Mouse (Mus musculus) lung, postnatal 0 days (tissue): ENCODE results near the gene Mllt3. TPM values are rescaled to one million over a fixed set of nuclear protein-coding genes. Genes with fewer than 3 reads are reported as not detected.

Experiments used
- ATAC-seq: fragments of 200-750 bp; cut with Nextera tagmentation; 2 replicates; pipeline ENCODE4 v1.8.0; 2017; ENCODE audit warnings: moderate library complexity
- DNase-seq: peaks from one replicate; pipeline ENCODE4 v3.0.0-alpha.2; 2016; ENCODE audit warnings: low spot score
- H3K27ac ChIP-seq: fragments of 300-500 bp; sonication (generic); 2 replicates; pipeline ENCODE4 v1.5.1; 2014; ENCODE audit warnings: antibody characterized with exemption, mild to moderate bottlenecking, low read length, mixed read lengths
- H3K27me3 ChIP-seq: fragments of 300-500 bp; sonication (generic); replicated peaks from 2 replicates; pipeline ENCODE4 v1.6.1; 2014; ENCODE audit warnings: low read length, mixed read lengths; ENCODE audit not compliant: insufficient read depth
- H3K36me3 ChIP-seq: fragments of 300-500 bp; sonication (generic); 2 replicates; pipeline ENCODE4 v1.6.1; 2014; ENCODE audit warnings: low read length, mixed read lengths; ENCODE audit not compliant: insufficient read depth
- H3K4me1 ChIP-seq: fragments of 300-500 bp; sonication (generic); 2 replicates; pipeline ENCODE4 v1.6.1; 2014; ENCODE audit warnings: antibody characterized with exemption, low read depth, low read length, mixed read lengths; ENCODE audit not compliant: insufficient read depth
- H3K4me2 ChIP-seq: fragments of 300-500 bp; sonication (generic); replicated peaks from 2 replicates; pipeline ENCODE4 v1.6.1; 2014; ENCODE audit warnings: low read depth, mild to moderate bottlenecking, low read length, moderate library complexity, mixed read lengths
- H3K4me3 ChIP-seq: fragments of 300-500 bp; sonication (generic); 2 replicates; pipeline ENCODE4 v1.5.1; 2014; ENCODE audit warnings: low read depth, low read length
- H3K9ac ChIP-seq: fragments of 300-500 bp; sonication (generic); replicated peaks from 2 replicates; pipeline ENCODE4 v1.6.1; 2014; ENCODE audit warnings: low read depth, mild to moderate bottlenecking
- H3K9me3 ChIP-seq: fragments of 300-500 bp; sonication (generic); 2 replicates; pipeline ENCODE4 v1.6.1; 2016; ENCODE audit warnings: low read length, mixed read lengths
- CTCF ChIP-seq: IDR thresholded peaks from 2 replicates; pipeline ENCODE4 v1.5.1; 2016; ENCODE audit warnings: antibody characterized with exemption, mild to moderate bottlenecking
- EP300 ChIP-seq: IDR thresholded peaks from 2 replicates; pipeline ENCODE4 v1.6.1; 2016; ENCODE audit warnings: antibody characterized with exemption, mild to moderate bottlenecking, control low read depth
- WGBS: fragments of 180-500 bp; shearing (Covaris S2); extraction: QIAGEN DNeasy Blood & Tissue Kit; methylation state at CpG from one replicate; pipeline ENCODE4 v1.1.7; 2014; 5-methylcytosine and 5-hydroxymethylcytosine counted together
- polyA plus RNA-seq: library from polyadenylated mRNA; unstranded; fragments of >200 nt; fragmentation: Nextera tagmentation; extraction: Ambion mirVana; gene quantifications from 2 replicates; pipeline ENCODE4 v1.2.1, GENCODE M21; 2015

Gene Mllt3
- polyA plus RNA-seq, 1 experiment from 2014 or later: 32.7 TPM

DNA sequence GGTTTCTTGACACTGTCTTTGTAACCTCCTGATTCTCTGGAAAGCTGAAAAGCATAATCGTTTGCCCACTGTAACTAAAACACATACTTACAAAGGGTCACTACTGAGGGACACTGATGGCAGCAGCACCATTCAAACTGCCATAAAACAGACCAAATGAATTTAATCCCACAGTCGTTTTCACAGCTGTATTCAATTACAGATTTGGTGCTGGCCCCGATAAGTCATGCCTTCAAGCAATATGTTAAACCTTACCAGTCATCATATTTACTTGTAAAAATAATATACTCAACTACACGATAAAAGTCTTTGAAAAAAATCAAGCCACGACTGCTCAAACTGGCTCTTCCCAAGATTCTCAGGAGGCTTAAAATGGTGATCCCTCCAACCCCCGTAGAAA, 83.7 kb downstream of the Mllt3 start:
- Histone ChIP-seq H3K4me2 (no peak overlapping the region), H3K4me3 (no peak overlapping the region), H3K27me3 (no peaks in the 10 kb centered on the region; the same call in 1 of the 2 replicates), H3K9me3 (no peaks in the 10 kb centered on the region), H3K4me1 (no peaks in the 10 kb centered on the region), H3K27ac (no peak overlapping the region), H3K36me3 (no peaks in the 10 kb centered on the region), H3K9ac (no peak overlapping the region)
- WGBS: 68% methylated on average over 6 of the region's 6 CpGs
- TF ChIP-seq CTCF (no peak), EP300 (no peak)
- DNase-seq: no peak
- no peak for ATAC-seq

DNA sequence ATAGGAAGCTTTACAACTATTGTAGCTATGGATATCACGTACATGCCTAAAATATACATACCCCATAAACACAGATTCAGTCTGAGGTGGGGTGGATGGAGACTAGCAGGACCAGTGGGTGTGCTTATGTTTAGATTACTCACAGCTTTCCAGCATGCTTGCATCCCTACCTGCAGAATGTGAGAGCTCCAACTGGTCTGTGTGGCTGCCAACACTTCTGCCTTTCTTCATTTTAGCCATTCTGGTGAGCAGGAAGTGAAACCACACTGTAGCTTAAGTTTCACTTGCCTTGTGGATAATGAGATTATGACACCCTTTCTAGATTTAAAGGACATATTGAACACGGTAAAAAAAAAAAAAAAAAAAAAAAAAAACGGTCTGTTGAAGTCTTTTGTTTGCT, 88.8 kb downstream of the Mllt3 start:
- Histone ChIP-seq H3K27ac (no peak overlapping the region), H3K9ac (no peak overlapping the region), H3K9me3 (no peaks in the 10 kb centered on the region), H3K27me3 (no peaks in the 10 kb centered on the region; the same call in 1 of the 2 replicates), H3K36me3 (no peaks in the 10 kb centered on the region), H3K4me1 (no peaks in the 10 kb centered on the region), H3K4me3 (no peak overlapping the region), H3K4me2 (no peak overlapping the region)
- TF ChIP-seq EP300: no peak
- no peak for TF ChIP-seq CTCF
- DNase-seq (peak; percentile 27), ATAC-seq (no peak)
- 50% methylated on average over 3 of the region's 3 CpGs for WGBS

DNA sequence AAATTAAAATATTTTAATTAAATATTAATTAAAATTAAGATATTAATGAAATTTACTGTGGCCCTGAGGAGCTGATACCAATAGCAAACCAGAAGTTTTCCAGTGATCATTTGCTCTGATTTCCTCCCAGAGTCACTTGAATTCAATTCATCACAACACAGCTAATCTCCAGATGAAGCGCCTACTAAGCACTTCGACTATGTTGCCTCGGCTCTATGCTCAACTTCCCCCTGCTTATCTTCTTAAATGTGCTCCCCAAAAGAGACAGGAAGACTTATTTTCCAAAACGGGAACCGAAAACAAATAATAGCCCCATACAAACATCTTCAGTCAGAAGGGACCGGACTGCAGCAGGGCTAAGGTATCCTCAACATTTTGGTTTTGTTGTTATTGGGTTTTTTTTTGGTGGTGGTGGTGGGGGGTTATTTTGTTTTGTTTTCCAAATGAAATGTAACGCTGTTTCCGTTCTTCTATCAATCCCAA, 90.2 kb downstream of the Mllt3 start:
- H3K27ac ChIP-seq: no peak overlapping the region
- TF ChIP-seq EP300 (no peak), CTCF (no peak)
- no peaks in the 10 kb centered on the region for H3K36me3 ChIP-seq
- ATAC-seq (no peak), DNase-seq (no peak)
- no peaks in the 10 kb centered on the region for H3K9me3 ChIP-seq
- H3K4me3 ChIP-seq: no peak overlapping the region
- WGBS: 76% methylated on average over 8 of the region's 8 CpGs
- no peaks in the 10 kb centered on the region; the same call in 1 of the 2 replicates for H3K27me3 ChIP-seq
- H3K4me1 ChIP-seq: no peaks in the 10 kb centered on the region
- H3K4me2 ChIP-seq: no peak overlapping the region
- no peak overlapping the region for H3K9ac ChIP-seq

DNA sequence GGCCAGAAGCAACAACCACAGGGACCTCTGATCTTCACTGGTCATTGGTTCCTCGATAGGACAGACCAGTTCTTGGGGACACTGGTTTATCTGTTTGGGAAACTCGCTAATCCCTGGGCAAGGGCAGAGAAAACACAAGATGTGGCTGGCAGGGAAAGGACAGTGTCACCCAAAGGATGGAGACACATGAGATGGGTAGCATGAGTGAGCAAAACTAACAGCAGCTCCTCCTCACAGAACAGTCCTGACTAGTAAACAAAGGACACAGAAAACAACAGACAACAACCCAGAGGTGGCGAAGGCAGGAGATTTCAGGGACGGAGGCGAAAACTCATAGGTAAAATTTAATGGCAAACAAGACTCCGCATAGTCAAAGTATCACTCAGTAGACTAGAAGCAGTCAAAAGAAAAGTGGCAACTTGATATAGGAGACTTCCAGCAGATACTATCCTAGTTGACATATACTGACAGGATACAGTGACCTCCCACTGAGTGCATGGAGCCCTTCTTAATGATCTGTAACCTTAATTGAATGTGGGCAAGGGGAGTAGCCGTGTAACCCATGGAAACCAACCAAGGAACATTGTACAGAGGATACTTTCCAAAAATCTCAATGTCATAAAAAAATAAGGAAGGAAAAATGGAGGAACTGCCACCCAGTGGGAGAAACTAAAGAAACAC, 93.5 kb downstream of the Mllt3 start:
- TF ChIP-seq EP300: no peak
- DNase-seq: no peak
- no peak for ATAC-seq
- Histone ChIP-seq H3K9me3 (no peaks in the 10 kb centered on the region), H3K36me3 (no peaks in the 10 kb centered on the region), H3K4me2 (no peak overlapping the region), H3K27ac (no peak overlapping the region), H3K4me1 (no peaks in the 10 kb centered on the region), H3K27me3 (no peaks in the 10 kb centered on the region), H3K9ac (no peak overlapping the region), H3K4me3 (no peak overlapping the region)
- WGBS: 90% methylated on average over 7 of the region's 7 CpGs

DNA sequence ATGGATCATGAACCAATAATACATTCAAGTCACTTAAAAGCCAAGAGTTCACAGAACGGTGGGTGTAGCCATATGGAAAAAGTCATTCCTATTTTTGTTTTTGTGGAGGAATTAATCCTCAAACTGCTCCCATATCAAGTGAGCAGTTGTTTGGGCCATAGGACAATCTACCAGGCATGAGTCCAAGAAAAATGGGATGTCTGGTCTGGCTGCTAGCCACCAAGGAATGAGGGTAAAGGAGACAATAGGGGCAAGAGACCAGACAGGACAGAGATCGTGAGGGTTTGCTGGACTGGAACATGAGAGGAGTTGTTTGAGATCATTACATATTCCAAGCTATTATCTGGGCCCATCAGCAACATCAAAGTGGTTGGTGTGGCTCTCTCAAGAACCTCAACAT, 96.8 kb downstream of the Mllt3 start:
- Histone ChIP-seq H3K27ac (no peak overlapping the region), H3K4me1 (peaks cover 4% of the 10 kb centered on the region; the same call in 1 of the 2 replicates), H3K9ac (no peak overlapping the region), H3K9me3 (no peaks in the 10 kb centered on the region), H3K36me3 (no peaks in the 10 kb centered on the region), H3K4me3 (no peak overlapping the region), H3K4me2 (no peak overlapping the region), H3K27me3 (no peaks in the 10 kb centered on the region)
- WGBS: 29% methylated on average over 2 of the region's 2 CpGs
- ATAC-seq (no peak), DNase-seq (peak; percentile 18)
- no peak for TF ChIP-seq EP300
- TF ChIP-seq CTCF: no peak

DNA sequence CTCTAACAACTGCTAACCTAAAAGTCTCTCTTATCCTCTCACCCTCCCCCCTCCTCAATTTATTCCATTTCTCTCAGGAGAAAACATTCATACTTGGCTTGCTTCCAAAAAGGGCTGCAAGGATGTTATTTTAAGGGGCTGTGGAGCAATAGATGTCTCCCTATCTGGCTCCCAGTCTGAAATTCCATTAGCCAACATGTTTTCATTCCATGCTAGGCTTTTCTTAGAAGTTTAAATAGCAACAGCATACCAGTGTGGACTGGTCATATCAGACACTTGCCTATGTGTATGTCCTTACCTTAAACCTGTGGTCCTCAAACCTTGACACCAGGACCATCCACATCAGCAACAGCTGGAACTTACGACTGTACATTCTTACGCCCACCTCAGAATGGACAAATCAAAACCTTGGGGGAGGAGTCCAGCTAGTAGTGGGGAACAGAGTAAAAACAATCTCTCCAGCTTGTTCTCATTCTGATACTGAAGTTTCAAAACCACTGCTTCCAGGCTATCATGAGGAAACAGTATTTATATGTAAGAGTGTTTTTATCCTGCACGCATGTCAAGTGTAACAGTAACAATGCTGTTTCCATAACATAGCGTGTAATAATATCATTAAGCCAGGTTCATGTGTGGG, 99.3 kb downstream of the Mllt3 start:
- ATAC-seq (peak; percentile 59), DNase-seq (peak; percentile 77)
- no peaks in the 10 kb centered on the region for H3K27me3 ChIP-seq
- no peak overlapping the region for H3K9ac ChIP-seq
- H3K9me3 ChIP-seq: no peaks in the 10 kb centered on the region
- no peaks in the 10 kb centered on the region for H3K36me3 ChIP-seq
- TF ChIP-seq EP300: no peak
- no peak for TF ChIP-seq CTCF
- H3K27ac ChIP-seq: no peak overlapping the region
- peaks cover 9% of the 10 kb centered on the region; the same call in 1 of the 2 replicates for H3K4me1 ChIP-seq
- 57% methylated on average over 4 of the region's 4 CpGs for WGBS
- H3K4me3 ChIP-seq: no peak overlapping the region
- H3K4me2 ChIP-seq: no peak overlapping the region
